Mouse (Mus musculus) heart, adult 2 months (tissue): ENCODE measurements around the gene BC067074.

ENCODE experiments used
- CTCF ChIP-seq: fragments of 200-600 bp; IDR thresholded peaks from 2 replicates; pipeline ENCODE4 v1.8.1; 2022; ENCODE audit warnings: antibody characterized with exemption, mild to moderate bottlenecking, moderate library complexity
- POLR2A ChIP-seq: fragments of 200-500 bp; IDR thresholded peaks from 2 replicates; pipeline ENCODE4 v1.6.1; 2011; ENCODE audit warnings: mild to moderate bottlenecking, low read depth, low read length, control low read depth; ENCODE audit not compliant: insufficient read depth

GRCm38 (mm10) chr13:113378980-113379410 lies 86.0 kb downstream of the BC067074 start:
- TF ChIP-seq CTCF (no peak), POLR2A (no peak)
